18 mouse cellular contexts compared by ENCODE assay signal in genomic region chr6:54203926-54204325, GRCm38 (mm10).
A peak's percentile ranks its signal among the peaks of the same experiment; 100 is the strongest.
DNase-seq lines count a peak whose midpoint lies in the region; TF ChIP-seq lines count a peak whose summit lies in the region.
"Had no signal": no experiment of that assay in that cellular context is flagged by ENCODE, and none has a peak within 500 bp of the region (broad histone marks: within the 10 kb centered on the region; RNA-seq: fewer than 3 reads in every experiment).

No protein-coding gene starts in this region.

- H3K36me3 ChIP-seq in kidney, adult 2 months (ENCODE audit: control insufficient read depth, insufficient read depth, low read length), result no peaks in the 10 kb centered on the region
- no peaks in the 10 kb centered on the region for H3K36me3 ChIP-seq in myocyte (ENCODE audit: control insufficient read depth, insufficient read depth)
- H3K36me3 ChIP-seq: embryonic facial prominence, embryonic 10.5 days; forebrain, embryonic 15.5 days; heart, embryonic 13.5 days; hindbrain, embryonic 12.5 days had no signal

- intact Hi-C loops in gastrocnemius, adult 2 months (cut with DNase I), result no loop called here

- no peak overlapping the region for H3K4me3 ChIP-seq in gastrocnemius, adult 2 months
- H3K4me3 ChIP-seq in kidney, adult 2 months (ENCODE audit: insufficient read depth, low read depth, low read length), result no peak overlapping the region
- no peak overlapping the region for H3K4me3 ChIP-seq in myocyte
- H3K4me3 ChIP-seq: embryonic facial prominence, embryonic 10.5 days; forebrain, embryonic 15.5 days; heart, embryonic 13.5 days; hindbrain, embryonic 12.5 days had no signal

- 81% methylated on average over 6 of the region's 6 CpGs for WGBS in kidney, adult 2 months

- TF ChIP-seq POLR2A in kidney, adult 2 months (IDR thresholded peaks at IDR 0.05; ENCODE audit: low read depth, low read length), result no peak
- no peak for TF ChIP-seq POLR2A in myocyte (IDR thresholded peaks at IDR 0.05; ENCODE audit: insufficient read length, low read depth)

- no peaks in the 10 kb centered on the region for H3K79me2 ChIP-seq in myocyte (ENCODE audit: control insufficient read depth, insufficient read depth)

- H3K4me1 ChIP-seq in kidney, adult 2 months (ENCODE audit: control insufficient read depth, insufficient read depth, low read length), result peaks cover 21% of the 10 kb centered on the region
- H3K4me1 ChIP-seq: forebrain, embryonic 15.5 days had no signal

- H3K27ac ChIP-seq in gastrocnemius, adult 2 months, result 0 out of 2 replicates have a peak overlapping the region, but pooled peaks have one; percentile 12
- H3K27ac ChIP-seq in kidney, adult 2 months (ENCODE audit: insufficient read depth, low read depth, low read length), result peak overlapping the region; percentile 52; the same call in 1 of the 2 replicates
- H3K27ac ChIP-seq: embryonic facial prominence, embryonic 10.5 days; forebrain, embryonic 15.5 days; hindbrain, embryonic 12.5 days had no signal

- no peak for DNase-seq in gastrocnemius, adult 2 months
- no peak for DNase-seq in gastrocnemius, postnatal 4 days (ENCODE audit: low spot score in 2 of 2)
- DNase-seq in kidney, adult 2 months, result peak; percentile 59
- DNase-seq in kidney, postnatal 25 days, result no peak
- DNase-seq in 3T3-L1 (ENCODE audit: low read depth, low spot score), result peak; percentile 40
- no peak for DNase-seq in left cerebral cortex, adult 8-10 months (ENCODE audit: low spot score in 2 of 2)
- DNase-seq: adrenal gland, postnatal 14 days; cerebellum, adult 2 months; cerebellum, postnatal 10 days; gastrocnemius, postnatal 14 days; heart, postnatal 4 days had no signal

- no peaks in the 10 kb centered on the region for H3K27me3 ChIP-seq in kidney, adult 2 months (replicated peaks; ENCODE audit: control insufficient read depth, insufficient read depth, low read length)
- H3K27me3 ChIP-seq in myocyte (ENCODE audit: control insufficient read depth, insufficient read depth, insufficient read length), result no peaks in the 10 kb centered on the region
- H3K27me3 ChIP-seq: CH12.LX; forebrain, embryonic 15.5 days; heart, embryonic 13.5 days; hindbrain, embryonic 12.5 days; Patski had no signal

- H3K4me2 ChIP-seq in myocyte (ENCODE audit: low read depth), result peak overlapping the region; percentile 39
- H3K4me2 ChIP-seq: forebrain, embryonic 15.5 days; heart, embryonic 13.5 days; hindbrain, embryonic 12.5 days had no signal

- TF ChIP-seq CTCF in gastrocnemius, adult 2 months (IDR thresholded peaks at IDR 0.05), result no peak
- TF ChIP-seq CTCF in kidney, adult 2 months (conservative IDR thresholded peaks at IDR 0.05; ENCODE audit: insufficient read depth, insufficient read length, low read depth, low read length), result no peak

- H3ac ChIP-seq in myocyte (ENCODE audit: control insufficient read depth, insufficient read length), result no peak overlapping the region

TF ChIP-seq in myocyte, 11 proteins besides CTCF, POLR2A, EP300 and RAD21:
- TF ChIP-seq MYOG (IDR thresholded peaks at IDR 0.05; ENCODE audit: control insufficient read depth in 1 of 3, insufficient read depth in 1 of 3, insufficient read length in 2 of 3, low read depth in 2 of 3) (no peak), E2F4 (IDR thresholded peaks at IDR 0.05; ENCODE audit: insufficient read depth) (no peak), USF1 (IDR thresholded peaks at IDR 0.05; ENCODE audit: low read depth) (no peak), SRF (IDR thresholded peaks at IDR 0.05; ENCODE audit: control insufficient read depth, insufficient read length, low read depth) (no peak), POLR2AphosphoS2 (IDR thresholded peaks at IDR 0.05; ENCODE audit: insufficient read length, low read depth) (no peak), TCF12 (IDR thresholded peaks at IDR 0.05; ENCODE audit: insufficient read depth, poor library complexity, severe bottlenecking) (no peak), MYOD1 (IDR thresholded peaks at IDR 0.05; ENCODE audit: control insufficient read depth in 1 of 3, insufficient read length in 2 of 3, low read depth in 2 of 3) (no peak), CEBPB (IDR thresholded peaks at IDR 0.05; ENCODE audit: insufficient read depth, poor library complexity, severe bottlenecking) (no peak), REST (IDR thresholded peaks at IDR 0.05; ENCODE audit: insufficient read depth, insufficient read length) (no peak), MAX (IDR thresholded peaks at IDR 0.05; ENCODE audit: low read depth) (no peak)

Comparison
In these comparisons a context has a peak if more than half of its experiments do, and no peak if none do; other contexts are left out.
1. DNase-seq: peak in kidney, adult 2 months (single experiment) and 3T3-L1 (single experiment); none in gastrocnemius, adult 2 months (single experiment), gastrocnemius, postnatal 4 days (0 of 2), kidney, postnatal 25 days (0 of 2) and left cerebral cortex, adult 8-10 months (0 of 2).